Mouse (Mus musculus) adrenal gland, adult 8-10 months (tissue): ENCODE results near the gene Traf5. TPM values are rescaled to one million over a fixed set of nuclear protein-coding genes. Genes with fewer than 3 reads are reported as not detected.

ENCODE experiments used
- DNase-seq: peaks from one replicate; pipeline ENCODE4 v3.0.0; 2022
- total RNA-seq, 4 experiments: library from RNA; stranded (reverse); gene quantifications; 2 replicates each; pipeline ENCODE4 v1.2.4; 2022

The Traf5 gene
- 10 to 100 TPM in 1 of 4 experiments, 1 to 10 TPM in 3; 4.5 to 15.4 (median 7.7) TPM for total RNA-seq

GRCm38 (mm10) chr1:192091806-192092772, at the start of gene Traf5:
Traf5 (minus strand) TSS chr1:192092559.
- DNase-seq = peak; percentile 97

GRCm38 (mm10) chr1:192140313-192140712, 48.0 kb upstream of the Traf5 start:
- no peak for DNase-seq

GRCm38 (mm10) chr1:192137926-192138910, 45.9 kb upstream of the Traf5 start, which contains the start of gene Rcor3:
Rcor3 (minus strand) TSS chr1:192138062.
- DNase-seq = peak; percentile 72

DNA sequence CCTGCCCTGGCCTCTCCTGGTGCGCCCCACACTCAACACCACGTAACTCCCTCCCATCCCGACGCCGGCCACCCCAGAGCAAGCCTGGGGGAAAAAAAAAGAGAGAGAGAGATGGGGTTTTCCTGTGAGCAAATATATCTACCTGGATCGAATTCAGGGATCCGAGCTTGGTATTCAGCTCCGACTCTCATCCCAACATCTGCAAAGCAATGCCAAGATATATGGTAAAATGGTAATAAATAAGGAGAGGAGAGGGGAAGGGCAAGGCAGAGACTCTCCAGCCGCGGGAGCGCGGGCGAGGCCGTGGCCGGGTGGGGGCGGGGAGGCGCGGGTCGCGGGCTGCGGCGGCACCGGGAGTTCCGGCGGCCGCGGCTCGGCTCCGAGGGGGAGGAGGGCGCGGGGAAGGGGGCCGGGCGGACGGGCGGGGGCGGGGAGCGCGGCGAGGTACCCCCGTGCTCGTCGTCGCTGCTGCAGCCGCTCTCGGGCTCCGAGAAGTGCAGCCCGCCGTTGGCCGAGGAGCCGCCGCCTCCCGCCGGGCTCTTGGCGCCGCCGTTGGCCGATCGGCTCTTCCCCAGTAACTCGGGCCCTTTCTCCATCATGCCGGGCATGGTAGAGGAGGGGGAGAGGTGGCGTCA, 45.0 kb upstream of the Traf5 start:
- peak; percentile 12 for DNase-seq

DNA sequence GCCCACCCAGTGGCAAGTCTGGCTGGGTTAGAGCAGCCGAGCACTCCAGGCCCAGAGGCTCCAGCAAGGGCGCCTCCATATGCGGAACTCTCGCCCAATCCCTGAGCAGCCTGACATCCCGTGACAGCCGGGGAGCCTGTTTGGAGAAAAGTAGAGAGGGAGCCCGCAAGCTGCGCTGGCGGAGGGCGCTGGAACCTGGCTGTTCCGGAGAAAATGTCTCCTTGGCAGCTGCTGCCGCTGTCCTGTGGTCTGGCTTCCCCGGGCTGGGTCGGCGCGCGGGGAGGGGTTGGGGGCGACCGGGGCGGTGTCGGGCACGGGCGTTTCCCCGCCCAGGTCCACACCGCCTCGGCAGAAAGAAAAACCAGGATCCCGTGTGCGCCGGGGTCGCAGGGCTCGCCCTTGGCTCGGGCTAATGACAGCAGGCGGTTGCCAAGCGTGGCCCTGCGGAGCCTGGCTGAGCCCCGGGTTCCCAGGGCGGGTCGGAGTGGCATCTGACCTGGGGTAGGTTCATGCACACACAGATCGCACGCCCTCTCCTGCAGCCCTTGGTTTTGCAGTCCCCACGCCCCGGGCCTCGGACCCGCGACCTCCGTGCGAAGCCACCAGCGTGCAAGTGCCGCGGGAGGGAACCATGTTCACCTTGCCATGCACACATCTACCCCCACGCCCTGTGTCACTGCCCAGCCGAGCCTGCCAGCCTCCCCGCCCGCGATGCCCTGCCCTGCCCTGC, 44.4 kb upstream of the Traf5 start:
- DNase-seq = peak; percentile 79

GRCm38 (mm10) chr1:192130202-192130601, 37.8 kb upstream of the Traf5 start:
- no peak for DNase-seq

DNA sequence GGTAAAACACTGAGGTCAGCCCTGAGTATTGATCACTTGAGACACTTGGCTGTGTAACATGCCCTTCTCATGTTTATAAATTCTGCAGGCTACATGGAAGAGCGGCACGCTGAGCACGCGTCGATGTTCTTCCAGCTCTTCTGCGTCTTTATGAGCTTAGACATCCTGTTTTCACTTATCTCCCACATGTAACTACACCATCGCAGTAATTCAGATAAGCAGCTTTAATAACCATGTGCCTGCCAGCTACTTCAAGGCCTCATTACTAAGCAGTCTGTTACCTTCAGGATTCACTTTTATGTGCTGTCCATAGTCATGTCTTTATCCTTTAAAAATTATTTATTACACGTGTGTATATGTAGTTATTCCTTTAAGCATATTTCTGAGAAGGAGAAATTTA, 36.0 kb upstream of the Traf5 start:
- no peak for DNase-seq

GRCm38 (mm10) chr1:192125761-192126160, 33.4 kb upstream of the Traf5 start:
- no peak for DNase-seq

- no peak for DNase-seq
These were observed 23.9 kb upstream of the Traf5 start for GRCm38 (mm10) chr1:192116262-192116661.

- DNase-seq = no peak
These were observed 23.0 kb upstream of the Traf5 start for GRCm38 (mm10) chr1:192115378-192115777.

DNA sequence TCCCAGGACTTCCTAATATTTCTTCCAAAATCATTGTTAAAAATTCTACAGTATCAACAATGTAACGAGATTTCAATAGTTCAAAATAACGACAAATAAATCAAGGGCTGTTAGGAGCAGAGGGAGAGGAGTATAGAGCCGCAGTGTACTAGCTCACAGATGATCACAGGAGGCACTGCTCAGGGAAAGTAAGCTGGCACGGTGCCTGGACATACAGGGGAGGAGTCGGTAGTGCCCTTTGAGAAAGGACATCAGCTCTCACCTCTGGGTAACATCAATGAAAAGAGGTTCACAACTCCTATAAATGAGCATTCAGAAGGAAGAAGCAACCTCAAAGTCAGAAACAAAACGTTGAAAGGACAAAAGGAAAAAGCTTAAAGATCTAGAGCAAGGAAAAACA, 16.8 kb upstream of the Traf5 start:
- no peak for DNase-seq

GRCm38 (mm10) chr1:192107352-192107751, 15.0 kb upstream of the Traf5 start:
- DNase-seq = no peak

- no peak for DNase-seq
These were observed 13.6 kb upstream of the Traf5 start for GRCm38 (mm10) chr1:192105902-192106389.

GRCm38 (mm10) chr1:192104021-192104420, 11.7 kb upstream of the Traf5 start:
- no peak for DNase-seq

DNA sequence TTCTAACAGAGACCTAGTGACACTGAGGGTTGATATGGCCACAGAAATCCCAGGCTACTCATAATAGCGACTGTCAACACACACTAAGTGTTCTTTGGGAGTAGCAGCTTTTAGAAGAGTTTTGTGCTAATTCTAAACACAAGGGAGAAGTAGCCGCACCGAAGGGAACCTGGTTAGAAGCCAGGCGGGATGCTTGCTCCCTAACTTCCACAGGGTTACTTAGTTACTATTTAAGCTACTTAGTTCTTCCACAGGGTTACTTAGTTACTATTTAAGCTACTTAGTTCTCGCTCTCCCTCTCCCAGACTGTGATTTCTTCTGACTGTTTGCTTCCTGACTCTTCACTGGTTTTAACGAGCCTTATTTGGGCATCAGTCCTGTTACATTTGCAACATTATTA, 10.8 kb upstream of the Traf5 start:
- no peak for DNase-seq

- DNase-seq = no peak
These were observed 9.0 kb upstream of the Traf5 start for GRCm38 (mm10) chr1:192101359-192101758.

DNA sequence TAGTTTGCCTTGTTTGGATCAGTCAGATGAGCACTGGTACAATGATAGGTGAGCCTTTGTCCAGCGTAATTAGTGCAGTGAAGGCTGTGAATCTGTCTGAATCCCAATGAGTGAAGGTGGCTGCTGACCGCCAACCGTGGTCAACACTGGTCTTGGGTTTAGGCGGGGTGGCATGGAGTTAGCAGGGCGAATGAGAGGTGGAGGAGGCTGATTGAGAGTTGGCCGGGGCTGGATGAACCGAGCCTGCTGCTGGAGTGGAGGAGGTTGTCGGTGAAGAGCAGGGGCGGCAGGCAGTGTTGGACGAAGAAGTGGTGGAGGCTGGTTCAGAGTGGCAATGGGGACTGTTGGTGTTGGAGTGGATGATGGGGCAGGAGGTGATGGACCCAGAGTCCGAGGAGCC, 8.4 kb upstream of the Traf5 start:
- DNase-seq = no peak

DNA sequence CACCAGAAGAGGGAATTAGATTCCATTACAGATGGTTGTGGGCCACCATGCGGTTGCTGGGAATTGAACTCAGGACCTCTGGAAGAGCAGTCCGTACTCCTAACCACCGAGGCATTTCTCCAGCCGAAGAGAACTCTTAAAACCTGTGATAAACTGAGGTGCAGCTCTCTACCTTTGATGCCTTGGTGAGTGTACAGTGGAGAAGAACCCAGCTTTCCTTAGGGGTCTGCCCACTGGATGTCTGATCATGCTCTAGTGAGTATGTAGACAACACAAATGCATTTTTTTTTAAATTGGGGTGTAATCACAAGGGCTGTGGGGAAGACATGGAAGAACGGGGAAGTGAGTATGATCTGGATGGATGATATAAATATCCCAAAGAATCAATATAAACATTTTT, 3.3 kb upstream of the Traf5 start:
- no peak for DNase-seq

- no peak for DNase-seq
These were observed 2.3 kb upstream of the Traf5 start for GRCm38 (mm10) chr1:192094451-192095170.

- DNase-seq = peak; percentile 83
These were observed 711 bp upstream of the Traf5 start for GRCm38 (mm10) chr1:192092879-192093660.
